Mouse (Mus musculus): ENCODE data around the gene E2f6.

DNA sequence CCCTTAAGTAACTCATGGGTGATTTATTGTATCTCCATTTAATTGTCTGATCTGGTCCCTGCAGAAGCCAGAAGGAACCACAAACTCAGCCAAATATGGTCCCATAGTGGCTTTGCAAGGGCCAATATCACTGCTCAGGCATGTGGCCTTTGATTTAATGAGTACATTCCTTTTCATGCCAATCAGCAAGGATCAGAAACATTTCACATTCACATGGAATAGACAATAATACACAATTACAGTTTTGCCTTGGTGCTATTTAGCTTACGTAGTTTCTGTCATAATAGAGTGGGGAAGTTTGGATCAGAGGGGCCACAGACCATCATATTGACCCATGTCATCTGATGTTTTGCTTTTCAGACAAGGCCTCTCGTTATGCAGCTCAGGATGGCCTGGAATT is 37.7 kb downstream of the E2f6 start:
- TF ChIP-seq FLI1 (IDR thresholded peaks at IDR 0.05; ENCODE audit: low read length) = no peak
- TF ChIP-seq GATA1 (IDR thresholded peaks at IDR 0.05; ENCODE audit: borderline replicate concordance, low read length) = no peak

Measured in megakaryocyte, embryonic 14.5 days (primary cell).